Mouse (Mus musculus) CD8-positive naive resting alpha-beta T cell, adult 57 days (primary cell): Measurements from ENCODE around the gene Nedd9. TPM values are rescaled to one million over a fixed set of nuclear protein-coding genes. Genes with fewer than 3 reads are reported as not detected.

ENCODE experiments used
- total RNA-seq: library from RNA; stranded (reverse); gene quantifications from one replicate; pipeline ENCODE4 v1.2.4, GENCODE M21; 2023

The Nedd9 gene
- total RNA-seq, result 162 TPM

GRCm38 (mm10) chr13:41486606-41487408, at the start of gene Nedd9:
Gene Nedd9, minus strand, starts transcription at chr13:41487362.

GRCm38 (mm10) chr13:41273927-41274650, 213.1 kb downstream of the Nedd9 start, which contains the start of gene Gm17364:
Gene Gm17364, minus strand, starts transcription at chr13:41273977.

Other genes with a start within 250 kb of the Nedd9 start
- 5.9 TPM for gene Smim13, start 237.5 kb downstream of the Nedd9 start, total RNA-seq
- not detected for gene Gm17364, start 213.4 kb downstream of the Nedd9 start, total RNA-seq
- gene Tmem170b, start 118.5 kb upstream of the Nedd9 start, total RNA-seq, result 12.3 TPM